7 mouse cellular contexts compared by ENCODE assay signal in genomic region chr6:48086471-48086878, GRCm38 (mm10). TPM values are rescaled to one million over a fixed set of nuclear protein-coding genes. Genes with fewer than 3 reads are reported as not detected.
DNase-seq lines count a peak whose midpoint lies in the region; ATAC-seq and TF ChIP-seq lines count a peak whose summit lies in the region.

TSS of gene Zfp746 (minus strand) at chr6:48086593.

- peaks cover 10% of the 10 kb centered on the region for H3K4me1 ChIP-seq in embryonic facial prominence, embryonic 12.5 days
- H3K4me1 ChIP-seq in kidney, adult 2 months (ENCODE audit: control insufficient read depth, insufficient read depth, low read length) = peaks cover 10% of the 10 kb centered on the region
- H3K4me1 ChIP-seq in limb, embryonic 12.5 days (replicated peaks) = peaks cover 9% of the 10 kb centered on the region
- H3K4me1 ChIP-seq in midbrain, embryonic 15.5 days = peaks cover 16% of the 10 kb centered on the region
- H3K4me1 ChIP-seq in spleen, adult 2 months (ENCODE audit: control insufficient read depth, insufficient read depth, insufficient read length) = peaks cover 4% of the 10 kb centered on the region; the same call in 1 of the 2 replicates

- under 1% methylated on average over 53 of the region's 53 CpGs for WGBS in embryonic facial prominence, embryonic 12.5 days
- WGBS in kidney, adult 2 months = under 1% methylated on average over 53 of the region's 53 CpGs
- WGBS in limb, embryonic 12.5 days = under 1% methylated on average over 41 of the region's 53 CpGs
- WGBS in midbrain, embryonic 15.5 days = under 1% methylated on average over 51 of the region's 53 CpGs
- under 1% methylated on average over 45 of the region's 53 CpGs for WGBS in spleen, adult 2 months

- ATAC-seq in embryonic facial prominence, embryonic 12.5 days (ENCODE audit: insufficient number of reproducible peaks, insufficient read depth, low FRiP score, low TSS enrichment) = peak; percentile 94
- peak; percentile 91 for ATAC-seq in limb, embryonic 12.5 days (ENCODE audit: insufficient number of reproducible peaks, insufficient read depth, low FRiP score, low TSS enrichment, low read depth)
- ATAC-seq in midbrain, embryonic 15.5 days (replicated peaks) = peak; percentile 95

- peaks cover 23% of the 10 kb centered on the region for H3K36me3 ChIP-seq in embryonic facial prominence, embryonic 12.5 days
- no peaks in the 10 kb centered on the region; the same call in 1 of the 2 replicates for H3K36me3 ChIP-seq in kidney, adult 2 months (ENCODE audit: control insufficient read depth, insufficient read depth, low read length)
- H3K36me3 ChIP-seq in limb, embryonic 12.5 days = peaks cover 24% of the 10 kb centered on the region
- H3K36me3 ChIP-seq in midbrain, embryonic 15.5 days (replicated peaks) = peaks cover 16% of the 10 kb centered on the region
- peaks cover 17% of the 10 kb centered on the region for H3K36me3 ChIP-seq in spleen, adult 2 months (ENCODE audit: control insufficient read depth, insufficient read depth, low read length)

- H3K9me3 ChIP-seq in embryonic facial prominence, embryonic 12.5 days = no peaks in the 10 kb centered on the region
- H3K9me3 ChIP-seq in limb, embryonic 12.5 days = no peaks in the 10 kb centered on the region
- H3K9me3 ChIP-seq in midbrain, embryonic 15.5 days = no peaks in the 10 kb centered on the region

- peak within 1 kb of the TSS; percentile 98 for H3K9ac ChIP-seq in embryonic facial prominence, embryonic 12.5 days
- H3K9ac ChIP-seq in limb, embryonic 12.5 days (replicated peaks) = peak within 1 kb of the TSS; percentile 99
- peak within 1 kb of the TSS; percentile 93 for H3K9ac ChIP-seq in midbrain, embryonic 15.5 days

- DNase-seq in adrenal gland, postnatal 25 days = peak; percentile 97
- peak; percentile 93 to 95 for DNase-seq in heart, adult 18-20 months
- DNase-seq in kidney, adult 2 months = peak; percentile 94
- peak; percentile 71 to 93 for DNase-seq in spleen, adult 2 months (ENCODE audit: low read depth in 1 of 2, low spot score in 2 of 2)

- H3K4me3 ChIP-seq in embryonic facial prominence, embryonic 12.5 days = peak within 1 kb of the TSS; percentile 90
- peak within 1 kb of the TSS; percentile 86 for H3K4me3 ChIP-seq in kidney, adult 2 months (ENCODE audit: insufficient read depth, low read depth, low read length)
- H3K4me3 ChIP-seq in limb, embryonic 12.5 days (replicated peaks) = peak within 1 kb of the TSS; percentile 94
- H3K4me3 ChIP-seq in midbrain, embryonic 15.5 days = peak within 1 kb of the TSS; percentile 79
- H3K4me3 ChIP-seq in spleen, adult 2 months (ENCODE audit: extremely low read depth, insufficient read depth, insufficient read length) = peak within 1 kb of the TSS; percentile 70

- H3K4me2 ChIP-seq in embryonic facial prominence, embryonic 12.5 days (replicated peaks) = peak within 1 kb of the TSS; percentile 58
- H3K4me2 ChIP-seq in limb, embryonic 12.5 days = peak within 1 kb of the TSS; percentile 80
- H3K4me2 ChIP-seq in midbrain, embryonic 15.5 days = peak within 1 kb of the TSS; percentile 76

- H3K27ac ChIP-seq in embryonic facial prominence, embryonic 12.5 days = peak within 1 kb of the TSS; percentile 93
- H3K27ac ChIP-seq in kidney, adult 2 months (ENCODE audit: insufficient read depth, low read depth, low read length) = peak within 1 kb of the TSS; percentile 76
- peak within 1 kb of the TSS; percentile 93 for H3K27ac ChIP-seq in limb, embryonic 12.5 days
- H3K27ac ChIP-seq in midbrain, embryonic 15.5 days = peak within 1 kb of the TSS; percentile 92
- peak within 1 kb of the TSS; percentile 87 for H3K27ac ChIP-seq in spleen, adult 2 months (ENCODE audit: insufficient read depth, low read length)

- TF ChIP-seq POLR2A in kidney, adult 2 months (IDR thresholded peaks at IDR 0.05; ENCODE audit: low read depth, low read length) = peak; percentile 4
- peak; percentile 46 for TF ChIP-seq POLR2A in spleen, adult 2 months (IDR thresholded peaks at IDR 0.05; ENCODE audit: low read depth, low read length)

- no peaks in the 10 kb centered on the region for H3K27me3 ChIP-seq in embryonic facial prominence, embryonic 12.5 days
- no peaks in the 10 kb centered on the region for H3K27me3 ChIP-seq in kidney, adult 2 months (replicated peaks; ENCODE audit: control insufficient read depth, insufficient read depth, low read length)
- no peaks in the 10 kb centered on the region for H3K27me3 ChIP-seq in limb, embryonic 12.5 days
- H3K27me3 ChIP-seq in midbrain, embryonic 15.5 days (replicated peaks) = no peaks in the 10 kb centered on the region
- no peaks in the 10 kb centered on the region for H3K27me3 ChIP-seq in spleen, adult 2 months (ENCODE audit: control insufficient read depth, insufficient read depth, low read length)

- peak; percentile 71 for TF ChIP-seq CTCF in kidney, adult 2 months (conservative IDR thresholded peaks at IDR 0.05; ENCODE audit: insufficient read depth, insufficient read length, low read depth, low read length)
- peak; percentile 68 for TF ChIP-seq CTCF in spleen, adult 2 months (IDR thresholded peaks at IDR 0.05; ENCODE audit: extremely low read depth, insufficient read depth, insufficient read length, insufficient replicate concordance)

RNA-seq across cellular contexts. Expression of gene Zfp746, which starts in this region (rescaled TPM):
- 24.6 and 29.7 TPM in 2 replicates for total RNA-seq in adrenal gland, postnatal 25 days (2021)
- polyA plus RNA-seq in embryonic facial prominence, embryonic 12.5 days (2016; fragmentation: Nextera tagmentation; extraction: Ambion mirVana) = 33.6 and 33.9 TPM in 2 replicates
- total RNA-seq in heart, adult 18-20 months (2021) = 10 to 100 TPM in 1 of 2 experiments, 1 to 10 TPM in 1; 7.6 to 10.4 TPM
- 14.8 and 17.4 TPM in 2 replicates for polyA plus RNA-seq in kidney, adult 2 months (2012; rRNA removed)
- 34.8 and 35.3 TPM in 2 replicates for polyA plus RNA-seq in limb, embryonic 12.5 days (2016; fragmentation: Nextera tagmentation; extraction: Ambion mirVana)
- polyA plus RNA-seq in midbrain, embryonic 15.5 days (2015; fragmentation: Nextera tagmentation; extraction: Ambion mirVana) = 22.4 and 26.3 TPM in 2 replicates
- 22.7 and 27.1 TPM in 2 replicates for polyA plus RNA-seq in spleen, adult 2 months (2012; rRNA removed)

Comparison
In these comparisons a context has a peak if more than half of its experiments do, and no peak if none do; other contexts are left out.
1. Peak in every context shown above with its lines: DNase-seq, ATAC-seq, H3K4me3 ChIP-seq and H3K27ac ChIP-seq.